Mouse (Mus musculus) spleen, postnatal 36 days (tissue): ENCODE results near the gene Clic4.

Source experiments
- DNase-seq, 2 experiments: peaks; one replicate each; pipeline ENCODE4 v3.0.0; 2022; ENCODE audit warnings: low spot score in 2 of 2, mixed read lengths in 1 of 2

Clic4 gene

GRCm38 (mm10) chr4:135258521-135258920, 14.1 kb downstream of the Clic4 start:
- DNase-seq = no peak

- DNase-seq = no peak
Measured at GRCm38 (mm10) chr4:135257881-135258476, 14.6 kb downstream of the Clic4 start.

- DNase-seq = no peak
Measured at GRCm38 (mm10) chr4:135256536-135257450, 15.8 kb downstream of the Clic4 start.

GRCm38 (mm10) chr4:135254770-135255169, 17.8 kb downstream of the Clic4 start:
- no peak for DNase-seq

GRCm38 (mm10) chr4:135254321-135254720, 18.3 kb downstream of the Clic4 start:
- no peak for DNase-seq

- no peak for DNase-seq
Measured at GRCm38 (mm10) chr4:135253239-135254039, 19.2 kb downstream of the Clic4 start.

- no peak for DNase-seq
Measured at GRCm38 (mm10) chr4:135251801-135252200, 20.8 kb downstream of the Clic4 start.

GRCm38 (mm10) chr4:135248250-135249018, 24.2 kb downstream of the Clic4 start:
- DNase-seq = no peak

GRCm38 (mm10) chr4:135246866-135247756, 25.5 kb downstream of the Clic4 start:
- no peak for DNase-seq

GRCm38 (mm10) chr4:135246444-135246843, 26.2 kb downstream of the Clic4 start:
- DNase-seq = no peak

GRCm38 (mm10) chr4:135245841-135246240, 26.8 kb downstream of the Clic4 start:
- DNase-seq = no peak

- peak; percentile 35 to 61 for DNase-seq
Measured at GRCm38 (mm10) chr4:135244335-135244734, 28.3 kb downstream of the Clic4 start.

- DNase-seq = no peak
Measured at GRCm38 (mm10) chr4:135242913-135243541, 29.6 kb downstream of the Clic4 start.

GRCm38 (mm10) chr4:135242383-135242782, 30.2 kb downstream of the Clic4 start:
- DNase-seq = no peak

GRCm38 (mm10) chr4:135241669-135242068, 30.9 kb downstream of the Clic4 start:
- DNase-seq = no peak

- no peak for DNase-seq
Measured at GRCm38 (mm10) chr4:135241106-135241505, 31.5 kb downstream of the Clic4 start.

GRCm38 (mm10) chr4:135240329-135240728, 32.3 kb downstream of the Clic4 start:
- peak in 1 of 2 experiments; percentile 34 for DNase-seq

GRCm38 (mm10) chr4:135238706-135239510, 33.7 kb downstream of the Clic4 start:
- DNase-seq = no peak

GRCm38 (mm10) chr4:135236658-135237057, 36.0 kb downstream of the Clic4 start:
- no peak for DNase-seq
